Mouse (Mus musculus): ENCODE data around the gene Ctla4. TPM values are rescaled to one million over a fixed set of nuclear protein-coding genes. Genes with fewer than 3 reads are reported as not detected.

The Ctla4 gene
- polyA plus RNA-seq, 3 experiments from 2014 or later = 121 to 243 (median 214) TPM

Other genes starting within 250 kb of the Ctla4 start
- gene Cd28, start 170.2 kb upstream of the Ctla4 start, polyA plus RNA-seq (2017; shearing (Covaris generic)) = 100 to 1,000 TPM; 248 to 316 (median 315) TPM
- gene Icos, start 90.9 kb downstream of the Ctla4 start, polyA plus RNA-seq (2017; shearing (Covaris generic)) = 100 to 1,000 TPM; 358 to 373 (median 359) TPM

Measured in inflammation-experienced regulatory T-cells, adult 6 months (primary cell).